Mouse (Mus musculus): ENCODE measurements at regions not wholly inside any gene's neighbourhood (a gene's known extent, or its start where the extent isn't known, plus 50 kb on each side); places are given as distances from the start of the nearest gene placed in this dataset.

DNA sequence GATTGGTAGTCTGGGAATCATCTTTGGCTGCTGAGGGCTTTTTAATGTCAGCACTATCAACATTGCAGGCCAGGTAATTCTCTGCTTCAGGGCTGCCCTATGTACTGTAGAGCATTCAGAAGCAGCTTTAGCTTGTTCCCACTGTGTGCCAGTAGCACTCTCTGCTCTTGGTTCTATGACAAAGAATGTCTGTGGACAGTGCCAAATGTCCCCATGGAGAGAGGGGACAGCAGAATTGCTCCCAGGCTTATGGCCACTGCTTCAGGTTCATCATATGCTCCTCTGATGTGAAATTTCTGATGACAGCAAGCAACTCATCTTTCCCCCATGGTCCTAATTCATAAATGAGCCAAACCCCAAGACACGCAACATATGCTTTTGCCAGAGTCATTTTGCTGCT, 314.3 kb downstream of the Fam19a4 start:
- Histone ChIP-seq H3K4me1 (replicated peaks; ENCODE audit: insufficient read depth, low read length) (no peaks in the 10 kb centered on the region), H3K9me3 (replicated peaks; ENCODE audit: low read length) (no peaks in the 10 kb centered on the region), H3K4me3 (replicated peaks; ENCODE audit: low read depth, low read length) (no peak overlapping the region), H3K4me2 (ENCODE audit: low read length) (no peak overlapping the region), H3K27me3 (ENCODE audit: insufficient read depth, low read length) (no peaks in the 10 kb centered on the region), H3K36me3 (ENCODE audit: insufficient read depth, low read length) (no peaks in the 10 kb centered on the region), H3K27ac (no peak overlapping the region), H3K9ac (ENCODE audit: low read depth, low read length) (no peak overlapping the region)
- 90% methylated on average over 1 of the region's 1 CpGs for WGBS
- DNase-seq (ENCODE audit: low spot score) (no peak), ATAC-seq (replicated peaks; ENCODE audit: low FRiP score, low read depth) (no peak)
- no peak for TF ChIP-seq CTCF (IDR thresholded peaks at IDR 0.05; ENCODE audit: low read depth)

DNA sequence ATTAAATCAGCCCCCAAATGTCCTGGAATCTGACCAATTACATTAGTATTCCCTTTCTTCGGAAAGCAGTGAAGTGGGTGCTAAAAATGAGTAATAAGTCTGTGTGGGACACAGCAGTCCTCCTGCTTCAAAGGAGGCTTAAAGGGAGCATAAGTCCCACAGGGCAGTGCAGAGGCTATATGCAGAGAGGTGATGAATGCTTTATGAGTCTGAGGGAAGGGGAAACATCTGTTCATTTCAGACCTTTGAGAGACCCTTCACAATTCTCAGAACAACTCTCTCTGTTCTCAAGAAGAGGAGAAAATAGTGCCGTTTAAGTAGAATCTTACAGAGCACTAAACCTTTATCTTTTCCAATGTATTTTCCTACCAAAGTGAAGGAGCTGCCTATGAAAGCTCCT, 343.3 kb downstream of the Fam19a4 start:
- WGBS: 54% methylated on average over 2 of the region's 2 CpGs

GRCm38 (mm10) chr6:96709761-96710160, 350.5 kb downstream of the Fam19a4 start:
- H3K4me2 ChIP-seq (ENCODE audit: low read length): no peak overlapping the region
- no peaks in the 10 kb centered on the region for H3K9me3 ChIP-seq (replicated peaks; ENCODE audit: low read length)
- no peaks in the 10 kb centered on the region for H3K27me3 ChIP-seq (ENCODE audit: insufficient read depth, low read length)
- H3K4me1 ChIP-seq (replicated peaks; ENCODE audit: insufficient read depth, low read length): no peaks in the 10 kb centered on the region
- ATAC-seq (replicated peaks; ENCODE audit: low FRiP score, low read depth) (no peak), DNase-seq (ENCODE audit: low spot score) (no peak)
- 92% methylated on average over 2 of the region's 2 CpGs for WGBS
- TF ChIP-seq CTCF (IDR thresholded peaks at IDR 0.05; ENCODE audit: low read depth): no peak
- no peak overlapping the region for H3K27ac ChIP-seq
- no peak overlapping the region for H3K9ac ChIP-seq (ENCODE audit: low read depth, low read length)
- no peaks in the 10 kb centered on the region for H3K36me3 ChIP-seq (ENCODE audit: insufficient read depth, low read length)
- no peak overlapping the region for H3K4me3 ChIP-seq (replicated peaks; ENCODE audit: low read depth, low read length)

More for the DNA sequence above, 343.3 kb downstream of the Fam19a4 start:
- no peak overlapping the region for H3K27ac ChIP-seq
- H3K9me3 ChIP-seq (replicated peaks; ENCODE audit: low read length): no peaks in the 10 kb centered on the region
- H3K4me3 ChIP-seq (replicated peaks; ENCODE audit: low read depth, low read length): no peak overlapping the region
- no peaks in the 10 kb centered on the region for H3K27me3 ChIP-seq (ENCODE audit: insufficient read depth, low read length)
- no peak for TF ChIP-seq CTCF (IDR thresholded peaks at IDR 0.05; ENCODE audit: low read depth)
- H3K9ac ChIP-seq (ENCODE audit: low read depth, low read length): no peak overlapping the region
- H3K4me2 ChIP-seq (ENCODE audit: low read length): no peak overlapping the region
- no peaks in the 10 kb centered on the region for H3K4me1 ChIP-seq (replicated peaks; ENCODE audit: insufficient read depth, low read length)
- peak; percentile 65 for DNase-seq (ENCODE audit: low spot score)
- no peak for ATAC-seq (replicated peaks; ENCODE audit: low FRiP score, low read depth)
- no peaks in the 10 kb centered on the region for H3K36me3 ChIP-seq (ENCODE audit: insufficient read depth, low read length)
